Mouse (Mus musculus): Measurements from ENCODE around the gene Tspan5. TPM values are rescaled to one million over a fixed set of nuclear protein-coding genes. Genes with fewer than 3 reads are reported as not detected.

The Tspan5 gene
- polyA plus RNA-seq, 1 experiment from 2014 or later = 25.6 TPM

DNA sequence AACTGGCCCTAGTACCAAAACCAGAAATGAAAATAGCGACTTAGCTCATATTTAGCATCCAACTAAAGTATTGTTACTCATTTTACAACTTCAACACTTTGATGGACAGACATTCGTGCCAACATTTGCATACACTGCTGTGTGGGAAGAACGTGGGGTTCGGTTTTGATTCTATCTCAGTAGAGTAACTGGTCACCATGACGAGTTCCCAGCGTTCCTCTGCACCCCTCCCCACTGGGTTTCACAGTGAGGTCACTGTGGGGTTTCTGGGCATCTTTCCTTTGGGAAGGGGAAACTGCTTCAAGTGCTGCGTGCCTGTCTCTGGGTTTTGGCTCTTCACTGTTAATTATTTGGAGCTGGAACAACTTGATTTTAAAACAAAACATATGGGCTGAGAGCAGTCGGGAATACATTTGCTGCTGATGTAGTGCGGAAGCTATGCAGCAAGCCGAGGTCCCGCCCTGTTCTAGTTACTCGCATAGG is 122.2 kb downstream of the Tspan5 start:
- 54% methylated on average over 12 of the region's 12 CpGs for WGBS
- H3K4me3 ChIP-seq (replicated peaks) = no peak overlapping the region
- H3K27me3 ChIP-seq = no peaks in the 10 kb centered on the region
- peak overlapping the region; percentile 53; the same call in 1 of the 2 replicates for H3K27ac ChIP-seq
- peaks cover 11% of the 10 kb centered on the region; the same call in 1 of the 2 replicates for H3K9me3 ChIP-seq
- no peak for ATAC-seq (ENCODE audit: insufficient number of reproducible peaks, insufficient read depth, low FRiP score, low TSS enrichment, low read depth)
- H3K4me1 ChIP-seq (replicated peaks) = peaks cover 23% of the 10 kb centered on the region
- no peaks in the 10 kb centered on the region for H3K36me3 ChIP-seq
- no peak overlapping the region for H3K9ac ChIP-seq (replicated peaks)
- no peak overlapping the region for H3K4me2 ChIP-seq

DNA sequence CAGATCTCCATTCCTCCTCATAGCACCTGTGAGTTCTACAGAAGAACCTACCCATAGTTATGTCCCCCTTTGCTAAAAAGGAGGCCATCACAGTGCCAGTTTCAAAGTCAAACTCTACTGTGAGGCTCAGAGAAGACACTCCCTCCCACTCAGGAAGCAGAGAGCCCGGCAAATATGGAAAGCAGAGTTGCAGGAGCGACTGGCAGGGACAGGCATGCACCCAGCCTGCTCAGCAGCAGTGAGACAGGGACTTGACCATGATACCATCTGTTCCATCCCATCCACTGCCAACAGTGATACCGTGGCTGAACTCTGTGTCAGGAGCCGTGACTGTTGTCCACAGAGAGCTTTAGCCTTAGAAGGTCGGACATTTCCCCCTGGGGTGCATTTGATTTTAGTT is 123.3 kb downstream of the Tspan5 start:
- Histone ChIP-seq H3K27me3 (no peaks in the 10 kb centered on the region), H3K9ac (replicated peaks) (no peak overlapping the region), H3K4me1 (replicated peaks) (peaks cover 12% of the 10 kb centered on the region), H3K27ac (no peak overlapping the region), H3K4me3 (replicated peaks) (no peak overlapping the region), H3K36me3 (no peaks in the 10 kb centered on the region), H3K4me2 (no peak overlapping the region), H3K9me3 (peaks cover 11% of the 10 kb centered on the region; the same call in 1 of the 2 replicates)
- no peak for ATAC-seq (ENCODE audit: insufficient number of reproducible peaks, insufficient read depth, low FRiP score, low TSS enrichment, low read depth)
- 86% methylated on average over 5 of the region's 5 CpGs for WGBS

DNA sequence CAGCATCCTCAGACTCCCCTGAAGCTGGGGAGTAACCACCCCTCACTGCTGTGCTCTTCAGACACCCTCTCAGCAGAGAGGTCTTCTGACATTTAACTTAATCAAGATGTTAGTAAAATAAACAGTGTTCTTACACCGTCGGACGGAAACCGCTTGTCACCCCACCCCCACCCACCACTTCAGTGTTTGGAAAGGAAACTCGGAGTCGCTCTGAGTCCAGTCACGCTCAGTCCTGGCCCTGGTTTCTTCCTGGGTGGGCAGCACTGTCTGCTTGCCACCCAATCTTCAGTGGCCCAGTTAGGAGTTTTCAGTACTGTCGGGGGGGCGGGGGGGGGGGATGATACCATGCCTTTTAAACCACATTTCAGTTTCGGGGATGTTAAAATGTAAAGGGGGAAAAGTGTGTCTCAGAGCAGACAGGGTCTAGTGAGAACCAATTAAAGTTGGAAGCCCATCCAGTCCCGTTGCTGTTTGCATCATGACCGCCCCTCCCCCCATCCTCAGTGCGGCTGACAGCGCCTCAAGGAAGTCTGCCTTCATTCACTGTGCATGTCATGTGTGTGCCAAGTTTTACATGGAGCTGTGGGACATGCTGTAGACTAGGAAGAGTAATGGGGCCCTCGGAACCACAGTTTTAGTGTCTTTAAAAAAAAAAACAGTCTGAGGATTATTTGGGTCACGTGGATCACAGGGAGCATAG is 125.3 kb downstream of the Tspan5 start:
- Histone ChIP-seq H3K9me3 (peaks cover 11% of the 10 kb centered on the region; the same call in 1 of the 2 replicates), H3K9ac (replicated peaks) (no peak overlapping the region), H3K4me2 (no peak overlapping the region), H3K36me3 (no peaks in the 10 kb centered on the region), H3K27ac (no peak overlapping the region), H3K27me3 (no peaks in the 10 kb centered on the region), H3K4me3 (replicated peaks) (no peak overlapping the region), H3K4me1 (replicated peaks) (peaks cover 5% of the 10 kb centered on the region)
- no peak for ATAC-seq (ENCODE audit: insufficient number of reproducible peaks, insufficient read depth, low FRiP score, low TSS enrichment, low read depth)
- 82% methylated on average over 16 of the region's 16 CpGs for WGBS

DNA sequence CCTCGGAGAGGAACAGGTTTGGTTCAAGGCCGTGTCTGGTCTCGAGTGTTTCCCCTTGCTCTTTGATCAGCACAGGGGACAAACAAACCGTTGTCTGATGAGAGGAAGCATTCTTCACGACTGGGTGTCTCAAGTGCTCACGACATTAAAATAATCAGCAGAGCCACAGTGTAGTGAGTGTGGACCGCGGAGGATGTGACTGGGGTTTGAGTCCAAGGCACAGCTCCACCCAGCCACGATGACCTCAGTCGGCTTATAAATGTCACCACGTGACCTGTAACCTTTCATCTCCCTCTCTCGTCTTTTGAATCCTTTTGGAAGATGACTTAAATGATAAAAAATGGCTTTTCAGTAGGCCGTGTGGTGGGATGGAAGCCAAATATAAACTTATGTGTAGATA is 126.4 kb downstream of the Tspan5 start:
- Histone ChIP-seq H3K9ac (replicated peaks) (no peak overlapping the region), H3K36me3 (no peaks in the 10 kb centered on the region), H3K27ac (no peak overlapping the region), H3K27me3 (no peaks in the 10 kb centered on the region), H3K4me3 (replicated peaks) (no peak overlapping the region), H3K4me1 (replicated peaks) (peaks cover 5% of the 10 kb centered on the region), H3K4me2 (no peak overlapping the region), H3K9me3 (peaks cover 11% of the 10 kb centered on the region; the same call in 1 of the 2 replicates)
- no peak for ATAC-seq (ENCODE audit: insufficient number of reproducible peaks, insufficient read depth, low FRiP score, low TSS enrichment, low read depth)
- 79% methylated on average over 13 of the region's 13 CpGs for whole genome bisulfite sequencing

DNA sequence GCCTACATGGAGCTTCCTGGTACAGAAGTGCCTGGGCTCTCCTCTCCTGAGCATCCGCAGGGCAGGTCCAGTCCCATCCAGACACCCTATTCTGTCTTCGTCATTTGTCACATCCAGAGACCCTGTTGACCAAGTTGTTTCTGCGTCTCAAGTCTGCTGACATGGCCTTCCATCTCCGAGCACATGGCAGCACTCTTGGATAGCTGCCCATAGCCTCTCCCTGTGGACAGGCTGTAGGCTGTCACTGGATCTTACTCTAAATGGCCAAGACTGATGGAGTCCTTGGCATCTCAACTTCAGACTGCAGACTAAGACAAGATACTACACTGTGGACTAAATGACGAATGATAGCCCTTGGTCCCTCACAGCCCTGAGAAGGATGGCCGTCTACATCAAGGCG is 133.3 kb downstream of the Tspan5 start:
- WGBS = 89% methylated on average over 7 of the region's 7 CpGs
- Histone ChIP-seq H3K4me3 (replicated peaks) (no peak overlapping the region), H3K9ac (replicated peaks) (no peak overlapping the region), H3K27me3 (no peaks in the 10 kb centered on the region), H3K36me3 (0 out of 2 replicates have a peak, but pooled peaks cover 4% of the 10 kb centered on the region), H3K27ac (no peak overlapping the region), H3K4me2 (no peak overlapping the region), H3K4me1 (replicated peaks) (peaks cover 19% of the 10 kb centered on the region), H3K9me3 (no peaks in the 10 kb centered on the region)
- no peak for ATAC-seq (ENCODE audit: insufficient number of reproducible peaks, insufficient read depth, low FRiP score, low TSS enrichment, low read depth)

DNA sequence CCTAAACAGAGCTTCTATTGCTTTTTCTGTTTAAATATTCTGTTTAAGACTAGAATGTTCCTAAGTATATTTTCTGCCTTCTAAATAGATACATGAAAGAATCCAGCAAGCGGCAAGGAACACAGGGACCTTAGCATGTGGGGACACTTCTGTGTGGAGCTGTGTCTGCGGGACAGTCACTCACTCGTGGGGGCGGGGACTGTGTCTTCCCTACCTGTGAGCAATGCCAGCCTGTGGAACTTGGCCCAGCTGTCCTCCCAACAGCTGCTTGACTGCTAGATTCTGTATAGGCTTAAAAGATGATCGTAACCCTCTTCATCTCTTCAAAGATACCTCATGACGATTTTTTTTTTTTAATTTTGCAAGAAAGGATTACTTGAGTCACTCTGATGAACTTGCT is 133.9 kb downstream of the Tspan5 start:
- no peak overlapping the region for H3K4me2 ChIP-seq
- 0 out of 2 replicates have a peak, but pooled peaks cover 4% of the 10 kb centered on the region for H3K36me3 ChIP-seq
- H3K9ac ChIP-seq (replicated peaks) = no peak overlapping the region
- no peaks in the 10 kb centered on the region for H3K9me3 ChIP-seq
- H3K4me3 ChIP-seq (replicated peaks) = no peak overlapping the region
- ATAC-seq (ENCODE audit: insufficient number of reproducible peaks, insufficient read depth, low FRiP score, low TSS enrichment, low read depth) = no peak
- peaks cover 22% of the 10 kb centered on the region for H3K4me1 ChIP-seq (replicated peaks)
- WGBS = 96% methylated on average over 6 of the region's 6 CpGs
- H3K27ac ChIP-seq = no peak overlapping the region
- H3K27me3 ChIP-seq = no peaks in the 10 kb centered on the region

DNA sequence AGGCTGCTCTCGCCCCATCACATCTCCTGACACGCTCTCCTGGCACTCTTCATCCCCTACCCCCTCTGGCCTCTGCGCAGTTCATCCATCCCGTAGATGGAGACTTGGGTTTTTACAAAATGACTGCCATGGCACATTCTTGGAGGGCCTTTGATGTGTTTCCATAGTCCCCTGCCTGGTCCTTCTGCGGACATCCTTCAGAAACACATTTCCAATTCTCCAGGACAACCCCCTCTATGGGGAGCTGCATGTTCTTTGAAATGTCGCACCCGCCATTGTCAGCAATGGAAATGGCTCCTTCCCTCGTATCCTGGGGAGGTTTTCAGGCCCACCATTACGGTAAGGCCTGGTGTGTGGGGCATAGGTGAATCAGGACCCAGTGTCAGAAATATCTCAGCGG is 134.4 kb downstream of the Tspan5 start:
- no peaks in the 10 kb centered on the region for H3K27me3 ChIP-seq
- H3K36me3 ChIP-seq = 0 out of 2 replicates have a peak, but pooled peaks cover 4% of the 10 kb centered on the region
- no peak overlapping the region for H3K4me3 ChIP-seq (replicated peaks)
- ATAC-seq (ENCODE audit: insufficient number of reproducible peaks, insufficient read depth, low FRiP score, low TSS enrichment, low read depth) = no peak
- H3K4me2 ChIP-seq = no peak overlapping the region
- WGBS = 92% methylated on average over 10 of the region's 10 CpGs
- no peak overlapping the region for H3K9ac ChIP-seq (replicated peaks)
- H3K4me1 ChIP-seq (replicated peaks) = peaks cover 22% of the 10 kb centered on the region
- H3K27ac ChIP-seq = peak overlapping the region; percentile 4; the same call in 1 of the 2 replicates
- H3K9me3 ChIP-seq = no peaks in the 10 kb centered on the region

DNA sequence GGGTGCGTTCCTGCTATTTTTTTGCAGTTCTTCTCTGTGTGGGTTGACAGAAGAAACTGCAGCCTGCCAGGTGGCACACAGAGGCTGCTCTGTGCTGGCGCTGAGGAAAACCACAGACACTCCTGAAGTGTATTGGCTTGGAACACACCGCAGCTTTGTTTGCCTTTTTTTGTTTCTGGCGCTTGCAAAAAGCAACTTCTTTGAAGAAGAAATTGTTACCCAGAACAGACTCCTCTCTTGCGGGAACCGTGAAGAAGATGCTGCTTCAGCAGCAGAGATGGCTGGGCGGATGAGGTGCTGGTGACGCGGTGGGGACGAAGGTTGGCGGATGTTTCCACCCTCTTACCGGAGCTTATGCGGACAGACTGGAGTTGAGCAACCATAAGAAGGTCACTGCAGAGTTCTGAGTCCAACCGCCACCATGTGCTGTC is 135.0 kb downstream of the Tspan5 start:
- H3K4me1 ChIP-seq (replicated peaks) = peaks cover 22% of the 10 kb centered on the region
- H3K27me3 ChIP-seq = no peaks in the 10 kb centered on the region
- 0 out of 2 replicates have a peak, but pooled peaks cover 4% of the 10 kb centered on the region for H3K36me3 ChIP-seq
- peak overlapping the region; percentile 4; the same call in 1 of the 2 replicates for H3K27ac ChIP-seq
- ATAC-seq (ENCODE audit: insufficient number of reproducible peaks, insufficient read depth, low FRiP score, low TSS enrichment, low read depth) = no peak
- no peak overlapping the region for H3K4me3 ChIP-seq (replicated peaks)
- no peak overlapping the region for H3K4me2 ChIP-seq
- no peak overlapping the region for H3K9ac ChIP-seq (replicated peaks)
- WGBS = 90% methylated on average over 14 of the region's 14 CpGs
- no peaks in the 10 kb centered on the region for H3K9me3 ChIP-seq

DNA sequence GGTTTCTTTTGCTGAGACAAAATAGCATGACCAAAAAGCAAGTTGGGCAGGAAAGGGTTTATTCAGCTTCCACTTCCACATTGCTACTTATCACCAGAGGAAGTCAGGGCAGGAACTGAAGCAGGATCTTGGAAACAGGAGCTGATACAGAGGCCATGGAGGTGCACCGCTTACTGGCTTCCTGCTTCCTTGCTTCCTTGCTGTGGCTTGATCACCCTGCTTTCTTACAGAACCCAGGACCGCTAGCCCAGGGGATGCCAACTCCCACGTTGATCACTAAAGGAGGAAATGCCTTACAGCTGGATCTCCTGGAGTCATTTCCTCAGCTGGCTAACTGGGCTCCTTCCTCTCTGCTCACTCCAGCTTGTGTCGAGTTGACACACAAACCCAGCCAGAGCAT is 135.7 kb downstream of the Tspan5 start:
- ATAC-seq (ENCODE audit: insufficient number of reproducible peaks, insufficient read depth, low FRiP score, low TSS enrichment, low read depth) = no peak
- Histone ChIP-seq H3K9me3 (no peaks in the 10 kb centered on the region), H3K4me1 (replicated peaks) (peaks cover 22% of the 10 kb centered on the region), H3K4me2 (no peak overlapping the region), H3K27me3 (no peaks in the 10 kb centered on the region), H3K9ac (replicated peaks) (no peak overlapping the region), H3K36me3 (0 out of 2 replicates have a peak, but pooled peaks cover 4% of the 10 kb centered on the region), H3K4me3 (replicated peaks) (no peak overlapping the region), H3K27ac (peak overlapping the region; percentile 4; the same call in 1 of the 2 replicates)
- 54% methylated on average over 4 of the region's 4 CpGs for WGBS

DNA sequence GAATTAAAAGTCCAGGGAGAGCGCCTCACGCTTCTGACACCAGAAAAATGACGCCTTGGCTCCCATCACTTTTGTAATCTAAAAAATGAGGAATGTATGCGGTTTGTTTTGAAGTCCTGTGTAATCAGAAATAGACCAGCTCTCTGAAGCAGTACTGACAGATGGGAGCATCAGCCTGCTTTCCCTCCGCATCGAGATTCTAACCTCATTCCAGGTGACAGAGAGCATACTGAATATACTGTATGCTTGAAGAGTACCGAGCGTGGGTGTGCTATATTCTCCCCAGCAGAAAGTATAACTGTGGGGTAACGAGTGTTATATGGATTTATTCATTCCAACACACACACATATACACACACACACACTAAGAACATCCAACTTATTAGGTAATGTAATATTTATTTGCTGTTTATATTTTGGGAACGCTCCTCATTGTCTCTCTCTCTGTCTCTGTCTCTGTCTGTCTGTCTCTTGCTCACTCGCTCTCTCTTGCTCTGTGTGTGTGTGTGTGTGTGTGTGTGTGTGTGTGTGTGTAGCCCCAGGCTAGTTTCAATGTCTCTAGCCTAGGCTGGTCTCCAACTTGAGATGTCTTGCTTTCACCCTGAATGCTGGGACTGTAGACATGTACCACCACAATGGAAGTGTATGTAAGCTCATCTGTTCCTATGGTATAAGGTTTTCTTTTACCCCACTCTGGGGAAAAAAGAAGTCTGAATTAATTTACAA is 139.2 kb downstream of the Tspan5 start:
- no peaks in the 10 kb centered on the region for H3K36me3 ChIP-seq
- H3K27ac ChIP-seq = no peak overlapping the region
- no peak overlapping the region for H3K9ac ChIP-seq (replicated peaks)
- no peak overlapping the region for H3K4me2 ChIP-seq
- no peaks in the 10 kb centered on the region for H3K9me3 ChIP-seq
- no peak overlapping the region for H3K4me3 ChIP-seq (replicated peaks)
- H3K4me1 ChIP-seq (replicated peaks) = peaks cover 15% of the 10 kb centered on the region; the same call in 1 of the 2 replicates
- WGBS = 88% methylated on average over 11 of the region's 11 CpGs
- H3K27me3 ChIP-seq = no peaks in the 10 kb centered on the region
- ATAC-seq (ENCODE audit: insufficient number of reproducible peaks, insufficient read depth, low FRiP score, low TSS enrichment, low read depth) = no peak

DNA sequence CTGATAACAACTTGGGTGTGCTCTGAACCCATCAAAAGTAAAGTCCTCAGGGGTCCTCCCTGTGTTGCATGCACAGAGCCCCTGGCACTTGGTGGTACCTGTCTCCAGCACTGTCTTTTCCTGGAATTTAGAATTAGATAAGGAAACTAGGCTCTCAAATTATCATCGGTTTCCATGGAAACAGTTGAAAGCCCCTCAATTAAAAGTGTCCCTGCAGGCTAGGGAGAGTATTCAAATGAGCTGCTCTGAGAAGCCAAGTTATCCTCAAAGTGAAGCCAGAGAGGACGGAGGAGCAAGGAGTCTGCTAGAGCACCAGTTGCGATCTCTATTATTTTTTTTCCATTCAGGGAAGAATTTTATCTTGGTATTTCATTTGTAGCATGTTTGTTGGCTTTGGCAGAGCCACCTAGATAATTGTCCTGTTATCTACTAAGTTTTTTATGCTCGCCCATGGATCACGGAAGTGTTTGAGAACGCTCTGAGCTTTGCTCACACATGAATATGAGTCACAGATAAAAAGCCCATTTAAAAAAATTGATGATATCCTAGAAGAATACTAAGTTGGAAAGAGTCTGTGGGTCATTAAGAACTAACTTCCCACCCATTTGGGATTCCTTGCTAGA is 139.8 kb downstream of the Tspan5 start:
- 90% methylated on average over 6 of the region's 6 CpGs for WGBS
- Histone ChIP-seq H3K27ac (no peak overlapping the region), H3K27me3 (no peaks in the 10 kb centered on the region), H3K4me1 (replicated peaks) (peaks cover 15% of the 10 kb centered on the region; the same call in 1 of the 2 replicates), H3K9me3 (no peaks in the 10 kb centered on the region), H3K36me3 (no peaks in the 10 kb centered on the region), H3K4me2 (no peak overlapping the region), H3K4me3 (replicated peaks) (no peak overlapping the region), H3K9ac (replicated peaks) (no peak overlapping the region)
- no peak for ATAC-seq (ENCODE audit: insufficient number of reproducible peaks, insufficient read depth, low FRiP score, low TSS enrichment, low read depth)

Data from limb, embryonic 12.5 days (tissue).